Mouse (Mus musculus): ENCODE results near the gene Lcn2.

The Lcn2 gene

GRCm38 (mm10) chr2:32343351-32343671 lies 44.7 kb downstream of the Lcn2 start:
- DNase-seq (ENCODE audit: low read depth): no peak

- DNase-seq (ENCODE audit: low read depth): no peak
Observed at GRCm38 (mm10) chr2:32342539-32343350, 45.3 kb downstream of the Lcn2 start.

- DNase-seq (ENCODE audit: low read depth): no peak
Observed at GRCm38 (mm10) chr2:32342039-32342438, 46.0 kb downstream of the Lcn2 start.

GRCm38 (mm10) chr2:32341634-32341939 lies 46.5 kb downstream of the Lcn2 start:
- no peak for DNase-seq (ENCODE audit: low read depth)

- DNase-seq (ENCODE audit: low read depth): no peak
Observed at GRCm38 (mm10) chr2:32340836-32341633, 47.0 kb downstream of the Lcn2 start.

GRCm38 (mm10) chr2:32339912-32340642 lies 48.0 kb downstream of the Lcn2 start:
- DNase-seq (ENCODE audit: low read depth): no peak

- no peak for DNase-seq (ENCODE audit: low read depth)
Observed at GRCm38 (mm10) chr2:32335888-32336287, 52.2 kb downstream of the Lcn2 start.

All from c-Kit-positive CD71-positive TER-119-negative erythroid progenitor cells, embryonic 14.5 days (primary cell).